Mouse (Mus musculus): ENCODE results near the gene Gtf2a1. TPM values are rescaled to one million over a fixed set of nuclear protein-coding genes. Genes with fewer than 3 reads are reported as not detected.
"Not testable (repeated sequence)": the region's sequence is repeated elsewhere in the genome, so short reads cannot be mapped to it uniquely, and the experiment has no call there.

The Gtf2a1 gene
- polyA plus RNA-seq, 1 experiment: 54.9 TPM

- no peak for TF ChIP-seq POLR2A (IDR thresholded peaks at IDR 0.05; ENCODE audit: borderline replicate concordance, low read depth, low read length)
- TF ChIP-seq CTCF (IDR thresholded peaks at IDR 0.05; ENCODE audit: low read depth, low read length): no peak
Measured at GRCm38 (mm10) chr12:91592128-91592527, 1.8 kb upstream of the Gtf2a1 start.

GRCm38 (mm10) chr12:91591191-91591590 lies 904 bp upstream of the Gtf2a1 start:
- H3K4me1 ChIP-seq (ENCODE audit: control insufficient read depth, insufficient read depth, low read length): peaks cover 20% of the 10 kb centered on the region
- H3K27ac ChIP-seq (ENCODE audit: insufficient read depth, low read depth, low read length): peak overlapping the region; percentile 100
- peak overlapping the region; percentile 98 for H3K4me3 ChIP-seq (ENCODE audit: insufficient read depth, low read length)
- no peak for TF ChIP-seq POLR2A (IDR thresholded peaks at IDR 0.05; ENCODE audit: borderline replicate concordance, low read depth, low read length)
- no peak for TF ChIP-seq CTCF (IDR thresholded peaks at IDR 0.05; ENCODE audit: low read depth, low read length)

More at GRCm38 (mm10) chr12:91592128-91592527, 1.8 kb upstream of the Gtf2a1 start:
- H3K4me3 ChIP-seq (ENCODE audit: insufficient read depth, low read length): no peak overlapping the region
- peaks cover 18% of the 10 kb centered on the region for H3K4me1 ChIP-seq (ENCODE audit: control insufficient read depth, insufficient read depth, low read length)
- H3K27ac ChIP-seq (ENCODE audit: insufficient read depth, low read depth, low read length): peak overlapping the region; percentile 100

- H3K4me1 ChIP-seq (ENCODE audit: control insufficient read depth, insufficient read depth, low read length): peaks cover 23% of the 10 kb centered on the region
- H3K4me3 ChIP-seq (ENCODE audit: insufficient read depth, low read length): peak overlapping the region; percentile 98
- TF ChIP-seq POLR2A (IDR thresholded peaks at IDR 0.05; ENCODE audit: borderline replicate concordance, low read depth, low read length) (no peak), CTCF (IDR thresholded peaks at IDR 0.05; ENCODE audit: low read depth, low read length) (no peak)
- H3K27ac ChIP-seq (ENCODE audit: insufficient read depth, low read depth, low read length): peak overlapping the region; percentile 100
Measured at GRCm38 (mm10) chr12:91590716-91591115, 429 bp upstream of the Gtf2a1 start.

- Histone ChIP-seq H3K4me1 (ENCODE audit: control insufficient read depth, insufficient read depth, low read length) (peaks cover 30% of the 10 kb centered on the region), H3K27ac (ENCODE audit: insufficient read depth, low read depth, low read length) (peak overlapping the region; percentile 96), H3K4me3 (ENCODE audit: insufficient read depth, low read length) (peak overlapping the region; percentile 73)
- TF ChIP-seq CTCF (IDR thresholded peaks at IDR 0.05; ENCODE audit: low read depth, low read length): no peak
- no peak for TF ChIP-seq POLR2A (IDR thresholded peaks at IDR 0.05; ENCODE audit: borderline replicate concordance, low read depth, low read length)
Measured at GRCm38 (mm10) chr12:91589542-91589846, 793 bp downstream of the Gtf2a1 start.

GRCm38 (mm10) chr12:91588670-91589541 lies 1.4 kb downstream of the Gtf2a1 start:
- H3K4me1 ChIP-seq (ENCODE audit: control insufficient read depth, insufficient read depth, low read length): peaks cover 31% of the 10 kb centered on the region
- TF ChIP-seq CTCF (IDR thresholded peaks at IDR 0.05; ENCODE audit: low read depth, low read length): no peak
- no peak for TF ChIP-seq POLR2A (IDR thresholded peaks at IDR 0.05; ENCODE audit: borderline replicate concordance, low read depth, low read length)
- H3K4me3 ChIP-seq (ENCODE audit: insufficient read depth, low read length): peak overlapping the region; percentile 73
- H3K27ac ChIP-seq (ENCODE audit: insufficient read depth, low read depth, low read length): peak overlapping the region; percentile 96

GRCm38 (mm10) chr12:91588176-91588669 lies 2.1 kb downstream of the Gtf2a1 start:
- Histone ChIP-seq H3K4me3 (ENCODE audit: insufficient read depth, low read length) (peak overlapping the region; percentile 55), H3K27ac (ENCODE audit: insufficient read depth, low read depth, low read length) (peak overlapping the region; percentile 78), H3K4me1 (ENCODE audit: control insufficient read depth, insufficient read depth, low read length) (peaks cover 31% of the 10 kb centered on the region)
- TF ChIP-seq POLR2A (IDR thresholded peaks at IDR 0.05; ENCODE audit: borderline replicate concordance, low read depth, low read length) (peak; percentile 96), CTCF (IDR thresholded peaks at IDR 0.05; ENCODE audit: low read depth, low read length) (no peak)

GRCm38 (mm10) chr12:91587491-91588033 lies 2.7 kb downstream of the Gtf2a1 start:
- peak overlapping the region; percentile 54 for H3K27ac ChIP-seq (ENCODE audit: insufficient read depth, low read depth, low read length)

GRCm38 (mm10) chr12:91587077-91587476 lies 3.2 kb downstream of the Gtf2a1 start:
- no peak overlapping the region; the same call in 1 of the 2 replicates for H3K27ac ChIP-seq (ENCODE audit: insufficient read depth, low read depth, low read length)
- H3K4me1 ChIP-seq (ENCODE audit: control insufficient read depth, insufficient read depth, low read length): peaks cover 35% of the 10 kb centered on the region
- no peak for TF ChIP-seq CTCF (IDR thresholded peaks at IDR 0.05; ENCODE audit: low read depth, low read length)
- TF ChIP-seq POLR2A (IDR thresholded peaks at IDR 0.05; ENCODE audit: borderline replicate concordance, low read depth, low read length): no peak
- H3K4me3 ChIP-seq (ENCODE audit: insufficient read depth, low read length): 0 out of 2 replicates have a peak overlapping the region, but pooled peaks have one; percentile 14

More at GRCm38 (mm10) chr12:91587491-91588033, 2.7 kb downstream of the Gtf2a1 start:
- TF ChIP-seq POLR2A (IDR thresholded peaks at IDR 0.05; ENCODE audit: borderline replicate concordance, low read depth, low read length) (no peak), CTCF (IDR thresholded peaks at IDR 0.05; ENCODE audit: low read depth, low read length) (no peak)
- H3K4me3 ChIP-seq (ENCODE audit: insufficient read depth, low read length): peak overlapping the region; percentile 55
- H3K4me1 ChIP-seq (ENCODE audit: control insufficient read depth, insufficient read depth, low read length): peaks cover 34% of the 10 kb centered on the region

- not testable (repeated sequence) for H3K27ac ChIP-seq (ENCODE audit: insufficient read depth, low read depth, low read length); H3K4me3 ChIP-seq (ENCODE audit: insufficient read depth, low read length)
- peaks cover 34% of the 10 kb centered on the region for H3K4me1 ChIP-seq (ENCODE audit: control insufficient read depth, insufficient read depth, low read length)
Measured at GRCm38 (mm10) chr12:91585815-91586214, 4.5 kb downstream of the Gtf2a1 start.

- Histone ChIP-seq H3K4me1 (ENCODE audit: control insufficient read depth, insufficient read depth, low read length) (peaks cover 33% of the 10 kb centered on the region), H3K27ac (ENCODE audit: insufficient read depth, low read depth, low read length) (peak overlapping the region; percentile 36), H3K4me3 (ENCODE audit: insufficient read depth, low read length) (no peak overlapping the region)
- TF ChIP-seq CTCF (IDR thresholded peaks at IDR 0.05; ENCODE audit: low read depth, low read length) (no peak), POLR2A (IDR thresholded peaks at IDR 0.05; ENCODE audit: borderline replicate concordance, low read depth, low read length) (no peak)
Measured at GRCm38 (mm10) chr12:91585206-91585605, 5.1 kb downstream of the Gtf2a1 start.
